Mouse (Mus musculus) embryo, embryonic 10.5 days (tissue): ENCODE results near the gene Dnajc21.
"Not testable (repeated sequence)": the region's sequence is repeated elsewhere in the genome, so short reads cannot be mapped to it uniquely, and the experiment has no call there.

Experiments used
- DNase-seq: peaks from one replicate; pipeline ENCODE4 v3.0.0-alpha.2; 2015; ENCODE audit warnings: low spot score

The Dnajc21 gene

GRCm38 (mm10) chr15:10470151-10470831 is at the start of gene Dnajc21:
Gene Dnajc21 (minus strand): TSS chr15:10470516.
- peak; percentile 85 for DNase-seq

- no peak for DNase-seq
Measured at GRCm38 (mm10) chr15:10515166-10515565, 44.9 kb upstream of the Dnajc21 start.

GRCm38 (mm10) chr15:10506099-10506498 is 35.8 kb upstream of the Dnajc21 start:
- DNase-seq, result peak; percentile 24

- DNase-seq, result peak; percentile 83
Measured at GRCm38 (mm10) chr15:10500838-10501719, 30.8 kb upstream of the Dnajc21 start.

GRCm38 (mm10) chr15:10500035-10500434 is 29.7 kb upstream of the Dnajc21 start:
- no peak for DNase-seq

GRCm38 (mm10) chr15:10499593-10499992 is 29.3 kb upstream of the Dnajc21 start:
- no peak for DNase-seq

- not testable (repeated sequence) for DNase-seq
Measured at GRCm38 (mm10) chr15:10496696-10497095, 26.4 kb upstream of the Dnajc21 start.

GRCm38 (mm10) chr15:10495944-10496343 is 25.6 kb upstream of the Dnajc21 start:
- DNase-seq, result no peak

- no peak for DNase-seq
Measured at GRCm38 (mm10) chr15:10490101-10490500, 19.8 kb upstream of the Dnajc21 start.

- peak; percentile 26 for DNase-seq
Measured at GRCm38 (mm10) chr15:10487246-10487645, 16.9 kb upstream of the Dnajc21 start.

- no peak for DNase-seq
Measured at GRCm38 (mm10) chr15:10486365-10486839, 16.1 kb upstream of the Dnajc21 start.

GRCm38 (mm10) chr15:10485484-10486364 is 15.4 kb upstream of the Dnajc21 start, which contains the start of the genes Brix1 and Rad1:
Gene Brix1 (minus strand): TSS chr15:10485947.
Gene Rad1 (plus strand): TSS chr15:10486018.
- DNase-seq, result peak; percentile 98

GRCm38 (mm10) chr15:10470941-10471340 is 625 bp upstream of the Dnajc21 start:
- DNase-seq, result no peak

- DNase-seq, result peak; percentile 50
Measured at GRCm38 (mm10) chr15:10469641-10470150, 620 bp downstream of the Dnajc21 start.

- DNase-seq, result no peak
Measured at GRCm38 (mm10) chr15:10468761-10469160, 1.6 kb downstream of the Dnajc21 start.

- DNase-seq, result no peak
Measured at GRCm38 (mm10) chr15:10464678-10465077, 5.6 kb downstream of the Dnajc21 start.

- DNase-seq, result no peak
Measured at GRCm38 (mm10) chr15:10463555-10463954, 6.8 kb downstream of the Dnajc21 start.

GRCm38 (mm10) chr15:10460986-10461385 is 9.3 kb downstream of the Dnajc21 start:
- no peak for DNase-seq

- no peak for DNase-seq
Measured at GRCm38 (mm10) chr15:10447102-10447501, 23.2 kb downstream of the Dnajc21 start.

- DNase-seq, result no peak
Measured at GRCm38 (mm10) chr15:10442275-10442674, 28.0 kb downstream of the Dnajc21 start.

GRCm38 (mm10) chr15:10441493-10441892 is 28.8 kb downstream of the Dnajc21 start:
- DNase-seq, result no peak

- DNase-seq, result no peak
Measured at GRCm38 (mm10) chr15:10439963-10440362, 30.4 kb downstream of the Dnajc21 start.
